Mouse (Mus musculus): ENCODE data around the gene Acap3. TPM values are rescaled to one million over a fixed set of nuclear protein-coding genes. Genes with fewer than 3 reads are reported as not detected.
A peak's percentile ranks its signal among the peaks of the same experiment; 100 is the strongest.

Acap3 gene
- polyA plus RNA-seq, 1 experiment from 2014 or later, result 13.4 TPM

- Histone ChIP-seq H3K9ac (replicated peaks; ENCODE audit: low read depth) (no peak overlapping the region), H3K27me3 (replicated peaks; ENCODE audit: insufficient read depth, low read length) (no peaks in the 10 kb centered on the region)
- no peak for DNase-seq (ENCODE audit: low spot score)
Measured at GRCm38 (mm10) chr4:155856071-155856470, 35.6 kb upstream of the Acap3 start.

GRCm38 (mm10) chr4:155856881-155857280, 34.7 kb upstream of the Acap3 start:
- no peak for ATAC-seq
- DNase-seq (ENCODE audit: low spot score), result no peak
- no peaks in the 10 kb centered on the region for H3K27me3 ChIP-seq (replicated peaks; ENCODE audit: insufficient read depth, low read length)

More at GRCm38 (mm10) chr4:155856071-155856470, 35.6 kb upstream of the Acap3 start:
- Histone ChIP-seq H3K27ac (ENCODE audit: low read length) (no peak overlapping the region), H3K4me3 (ENCODE audit: low read depth, low read length) (no peak overlapping the region), H3K4me2 (replicated peaks; ENCODE audit: low read depth, low read length) (no peak overlapping the region), H3K9me3 (ENCODE audit: low read length) (no peaks in the 10 kb centered on the region), H3K36me3 (ENCODE audit: insufficient read depth, low read length) (peaks cover 12% of the 10 kb centered on the region; the same call in 1 of the 2 replicates), H3K4me1 (ENCODE audit: insufficient read depth, low read depth, low read length) (no peaks in the 10 kb centered on the region)
- no peak for TF ChIP-seq EP300 (IDR thresholded peaks at IDR 0.05)
- no peak for TF ChIP-seq CTCF (IDR thresholded peaks at IDR 0.05)
- WGBS, result 88% methylated on average over 12 of the region's 12 CpGs
- ATAC-seq, result no peak

GRCm38 (mm10) chr4:155859318-155859717, 32.3 kb upstream of the Acap3 start:
- 21% methylated on average over 13 of the region's 13 CpGs for WGBS
- Histone ChIP-seq H3K27ac (ENCODE audit: low read length) (no peak overlapping the region), H3K27me3 (replicated peaks; ENCODE audit: insufficient read depth, low read length) (no peaks in the 10 kb centered on the region), H3K4me2 (replicated peaks; ENCODE audit: low read depth, low read length) (no peak overlapping the region), H3K4me3 (ENCODE audit: low read depth, low read length) (no peak overlapping the region), H3K4me1 (ENCODE audit: insufficient read depth, low read depth, low read length) (no peaks in the 10 kb centered on the region), H3K36me3 (ENCODE audit: insufficient read depth, low read length) (peaks cover 8% of the 10 kb centered on the region; the same call in 1 of the 2 replicates), H3K9ac (replicated peaks; ENCODE audit: low read depth) (no peak overlapping the region), H3K9me3 (ENCODE audit: low read length) (no peaks in the 10 kb centered on the region)
- peak; percentile 63 for DNase-seq (ENCODE audit: low spot score)
- TF ChIP-seq EP300 (IDR thresholded peaks at IDR 0.05) (no peak), CTCF (IDR thresholded peaks at IDR 0.05) (peak; percentile 18; the same call in 1 of the 2 replicates)
- ATAC-seq, result peak; percentile 60

More at GRCm38 (mm10) chr4:155856881-155857280, 34.7 kb upstream of the Acap3 start:
- Histone ChIP-seq H3K4me1 (ENCODE audit: insufficient read depth, low read depth, low read length) (no peaks in the 10 kb centered on the region), H3K36me3 (ENCODE audit: insufficient read depth, low read length) (peaks cover 12% of the 10 kb centered on the region; the same call in 1 of the 2 replicates), H3K9ac (replicated peaks; ENCODE audit: low read depth) (no peak overlapping the region), H3K9me3 (ENCODE audit: low read length) (no peaks in the 10 kb centered on the region), H3K4me3 (ENCODE audit: low read depth, low read length) (no peak overlapping the region), H3K27ac (ENCODE audit: low read length) (no peak overlapping the region), H3K4me2 (replicated peaks; ENCODE audit: low read depth, low read length) (no peak overlapping the region)
- WGBS, result 85% methylated on average over 3 of the region's 3 CpGs
- TF ChIP-seq CTCF (IDR thresholded peaks at IDR 0.05) (no peak), EP300 (IDR thresholded peaks at IDR 0.05) (no peak)

DNA sequence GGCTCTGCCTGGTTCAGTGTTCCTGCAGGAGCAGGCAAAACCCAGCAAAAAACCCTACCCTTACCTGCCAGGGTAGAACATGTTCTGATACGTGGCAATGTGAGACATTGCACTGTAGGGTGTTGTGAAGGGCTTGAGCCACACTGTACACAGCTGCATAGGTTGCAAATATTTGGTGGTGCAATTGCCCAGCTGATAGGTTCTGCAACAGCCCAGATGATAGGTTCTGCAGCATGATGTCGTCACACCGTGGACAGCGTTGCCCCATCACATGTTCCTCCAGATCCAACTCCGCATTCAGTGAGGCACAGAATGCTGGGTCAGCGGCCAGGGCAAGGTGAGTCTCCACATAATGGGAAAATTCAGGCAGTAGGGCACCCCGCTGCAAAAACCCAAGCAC, 29.8 kb upstream of the Acap3 start:
- no peak overlapping the region for H3K4me2 ChIP-seq (replicated peaks; ENCODE audit: low read depth, low read length)
- no peaks in the 10 kb centered on the region for H3K9me3 ChIP-seq (ENCODE audit: low read length)
- H3K27me3 ChIP-seq (replicated peaks; ENCODE audit: insufficient read depth, low read length), result no peaks in the 10 kb centered on the region
- DNase-seq (ENCODE audit: low spot score) (no peak), ATAC-seq (no peak)
- no peak overlapping the region for H3K9ac ChIP-seq (replicated peaks; ENCODE audit: low read depth)
- peaks cover 15% of the 10 kb centered on the region; the same call in 1 of the 2 replicates for H3K36me3 ChIP-seq (ENCODE audit: insufficient read depth, low read length)
- no peaks in the 10 kb centered on the region for H3K4me1 ChIP-seq (ENCODE audit: insufficient read depth, low read depth, low read length)
- H3K27ac ChIP-seq (ENCODE audit: low read length), result no peak overlapping the region
- TF ChIP-seq EP300 (IDR thresholded peaks at IDR 0.05) (no peak), CTCF (IDR thresholded peaks at IDR 0.05) (no peak)
- WGBS, result 84% methylated on average over 7 of the region's 7 CpGs
- H3K4me3 ChIP-seq (ENCODE audit: low read depth, low read length), result no peak overlapping the region

GRCm38 (mm10) chr4:155863001-155863400, 28.6 kb upstream of the Acap3 start, which contains the start of gene Tas1r3:
Gene Tas1r3, minus strand, starts transcription at chr4:155863362.
- Histone ChIP-seq H3K4me2 (replicated peaks; ENCODE audit: low read depth, low read length) (no peak within 1 kb of the TSS), H3K36me3 (ENCODE audit: insufficient read depth, low read length) (peaks cover 18% of the 10 kb centered on the region; the same call in 1 of the 2 replicates), H3K4me1 (ENCODE audit: insufficient read depth, low read depth, low read length) (no peaks in the 10 kb centered on the region; the same call in 1 of the 2 replicates), H3K27me3 (replicated peaks; ENCODE audit: insufficient read depth, low read length) (no peaks in the 10 kb centered on the region), H3K4me3 (ENCODE audit: low read depth, low read length) (no peak within 1 kb of the TSS), H3K27ac (ENCODE audit: low read length) (no peak within 1 kb of the TSS), H3K9ac (replicated peaks; ENCODE audit: low read depth) (no peak within 1 kb of the TSS), H3K9me3 (ENCODE audit: low read length) (no peaks in the 10 kb centered on the region)
- WGBS, result 72% methylated on average over 5 of the region's 5 CpGs
- no peak for ATAC-seq
- TF ChIP-seq EP300 (IDR thresholded peaks at IDR 0.05), result no peak
- no peak for TF ChIP-seq CTCF (IDR thresholded peaks at IDR 0.05)
- no peak for DNase-seq (ENCODE audit: low spot score)

GRCm38 (mm10) chr4:155868614-155869298, 22.9 kb upstream of the Acap3 start:
- H3K4me1 ChIP-seq (ENCODE audit: insufficient read depth, low read depth, low read length), result peaks cover 10% of the 10 kb centered on the region; the same call in 1 of the 2 replicates
- peak overlapping the region; percentile 98 for H3K4me2 ChIP-seq (replicated peaks; ENCODE audit: low read depth, low read length)
- peaks cover 18% of the 10 kb centered on the region; the same call in 1 of the 2 replicates for H3K36me3 ChIP-seq (ENCODE audit: insufficient read depth, low read length)
- TF ChIP-seq CTCF (IDR thresholded peaks at IDR 0.05), result no peak
- ATAC-seq (peak; percentile 42), DNase-seq (ENCODE audit: low spot score) (peak; percentile 25)
- H3K9ac ChIP-seq (replicated peaks; ENCODE audit: low read depth), result peak overlapping the region; percentile 52
- H3K27me3 ChIP-seq (replicated peaks; ENCODE audit: insufficient read depth, low read length), result no peaks in the 10 kb centered on the region
- H3K27ac ChIP-seq (ENCODE audit: low read length), result no peak overlapping the region
- H3K9me3 ChIP-seq (ENCODE audit: low read length), result no peaks in the 10 kb centered on the region
- 8% methylated on average over 22 of the region's 22 CpGs for WGBS
- peak overlapping the region; percentile 71 for H3K4me3 ChIP-seq (ENCODE audit: low read depth, low read length)
